Mouse (Mus musculus) liver, postnatal 0 days (tissue): ENCODE results near the gene Marc1.

Experiments used
- CTCF ChIP-seq: sonication (generic); IDR thresholded peaks from 2 replicates; pipeline ENCODE4 v1.5.1; 2016; ENCODE audit warnings: antibody characterized with exemption, low read depth
- EP300 ChIP-seq: IDR thresholded peaks from 2 replicates; pipeline ENCODE4 v1.6.1; 2016; ENCODE audit warnings: antibody characterized with exemption, low read depth, mild to moderate bottlenecking

- TF ChIP-seq CTCF (no peak), EP300 (peak; percentile 36; the same call in 1 of the 2 replicates)
Observed at GRCm38 (mm10) chr1:184846973-184847372, 35.9 kb upstream of the Marc1 start.
